Mouse (Mus musculus) myocyte (in vitro differentiated cells): ENCODE measurements at regions not wholly inside any gene's neighbourhood (a gene's known extent, or its start where the extent isn't known, plus 50 kb on each side); places are given as distances from the start of the nearest gene placed in this dataset.

Source experiments
- REST ChIP-seq: IDR thresholded peaks from one replicate; pipeline ENCODE4 v1.6.1; 2011; ENCODE audit warnings: mild to moderate bottlenecking, control low read depth, moderate library complexity; ENCODE audit not compliant: insufficient read depth, insufficient read length
- SRF ChIP-seq: IDR thresholded peaks from one replicate; pipeline ENCODE4 v1.6.1; 2011; ENCODE audit warnings: low read depth; ENCODE audit not compliant: control insufficient read depth, insufficient read length
- TCF12 ChIP-seq: IDR thresholded peaks from one replicate; pipeline ENCODE4 v1.6.1; 2011; ENCODE audit warnings: mild to moderate bottlenecking, control low read depth; ENCODE audit not compliant: poor library complexity, insufficient read depth, severe bottlenecking

DNA sequence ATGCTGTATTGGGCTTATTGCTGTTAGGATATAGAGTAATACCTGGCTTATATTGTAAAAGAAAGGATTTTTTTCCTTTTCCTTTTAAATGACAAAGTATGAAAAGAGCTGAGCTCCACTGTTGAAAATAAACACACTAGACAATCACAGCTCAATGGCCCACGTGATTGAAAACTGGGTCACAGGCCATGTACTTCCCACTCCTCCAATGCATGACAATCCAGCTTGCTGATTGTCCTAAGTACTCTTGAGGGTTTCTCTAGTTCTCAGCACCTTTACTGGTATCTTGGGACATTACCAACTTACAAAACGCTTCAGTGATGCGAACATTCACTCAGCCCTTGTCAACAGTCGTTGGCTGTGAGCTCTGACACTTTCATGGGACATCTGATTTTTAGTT, 170.1 kb downstream of the Cth start:
- TF ChIP-seq SRF (no peak), TCF12 (no peak), REST (no peak)
